In genomic region chr9:106881071-106881755, GRCm38 (mm10) we compare ENCODE assay signal across 18 mouse cellular contexts. TPM values are rescaled to one million over a fixed set of nuclear protein-coding genes. Genes with fewer than 3 reads are reported as not detected.
DNase-seq lines count a peak whose midpoint lies in the region; ATAC-seq and TF ChIP-seq lines count a peak whose summit lies in the region.
"Had no signal": no experiment of that assay in that cellular context is flagged by ENCODE, and none has a peak within 500 bp of the region (broad histone marks: within the 10 kb centered on the region; RNA-seq: fewer than 3 reads in every experiment).

No protein-coding gene starts in this region.

- no peak overlapping the region for H3K27ac ChIP-seq in hindbrain, embryonic 13.5 days
- H3K27ac ChIP-seq in hindbrain, embryonic 11.5 days (ENCODE audit: low read depth, low read length), result no peak overlapping the region
- no peak overlapping the region for H3K27ac ChIP-seq in lung, postnatal 0 days (ENCODE audit: low read length)
- peak overlapping the region; percentile 69 for H3K27ac ChIP-seq in embryonic facial prominence, embryonic 13.5 days
- H3K27ac ChIP-seq: heart, adult 2 months; liver, embryonic 14.5 days had no signal

- H3K4me3 ChIP-seq in hindbrain, embryonic 13.5 days, result no peak overlapping the region
- no peak overlapping the region for H3K4me3 ChIP-seq in hindbrain, embryonic 11.5 days (ENCODE audit: low read depth, low read length)
- H3K4me3 ChIP-seq in lung, postnatal 0 days (ENCODE audit: low read depth, low read length), result no peak overlapping the region
- H3K4me3 ChIP-seq in embryonic facial prominence, embryonic 13.5 days, result no peak overlapping the region
- H3K4me3 ChIP-seq: heart, adult 2 months had no signal

- DNase-seq in hindbrain, embryonic 11.5 days (ENCODE audit: low spot score), result no peak
- DNase-seq in lung, postnatal 0 days (ENCODE audit: low spot score), result no peak
- DNase-seq in lung, postnatal 36 days, result no peak
- DNase-seq in adipocyte (ENCODE audit: low spot score), result peak; percentile 33
- no peak for DNase-seq in layer of hippocampus, postnatal 14 days (ENCODE audit: low spot score in 2 of 2)
- DNase-seq: cerebellum, adult 9-11 months; gastrocnemius, postnatal 10 days; heart, adult 2 months; heart, postnatal 10 days; kidney, adult 2 months; kidney, postnatal 14 days; layer of hippocampus, adult 9-11 months; lung, postnatal 14 days; thymus, postnatal 4 days had no signal

- H3K27me3 ChIP-seq in hindbrain, embryonic 13.5 days, result no peaks in the 10 kb centered on the region
- H3K27me3 ChIP-seq in hindbrain, embryonic 11.5 days (ENCODE audit: control insufficient read depth, insufficient read depth, low read length), result no peaks in the 10 kb centered on the region
- no peaks in the 10 kb centered on the region for H3K27me3 ChIP-seq in lung, postnatal 0 days (replicated peaks; ENCODE audit: insufficient read depth, low read length)
- no peaks in the 10 kb centered on the region for H3K27me3 ChIP-seq in embryonic facial prominence, embryonic 13.5 days

- peaks cover 55% of the 10 kb centered on the region for H3K4me1 ChIP-seq in hindbrain, embryonic 13.5 days (replicated peaks)
- peaks cover 15% of the 10 kb centered on the region for H3K4me1 ChIP-seq in hindbrain, embryonic 11.5 days (replicated peaks; ENCODE audit: control insufficient read depth, insufficient read depth, low read length)
- H3K4me1 ChIP-seq in lung, postnatal 0 days (ENCODE audit: insufficient read depth, low read depth, low read length), result peaks cover 24% of the 10 kb centered on the region
- peaks cover 43% of the 10 kb centered on the region for H3K4me1 ChIP-seq in embryonic facial prominence, embryonic 13.5 days

- H3K4me2 ChIP-seq in hindbrain, embryonic 13.5 days, result no peak overlapping the region
- H3K4me2 ChIP-seq in hindbrain, embryonic 11.5 days (replicated peaks; ENCODE audit: low read depth, low read length), result no peak overlapping the region
- H3K4me2 ChIP-seq in lung, postnatal 0 days (replicated peaks; ENCODE audit: low read depth, low read length), result no peak overlapping the region
- H3K4me2 ChIP-seq in embryonic facial prominence, embryonic 13.5 days, result no peak overlapping the region

- TF ChIP-seq CTCF in lung, postnatal 0 days (IDR thresholded peaks at IDR 0.05), result peak; percentile 11; the same call in 1 of the 2 replicates

- peak overlapping the region; percentile 52; the same call in 1 of the 2 replicates for H3K9ac ChIP-seq in hindbrain, embryonic 13.5 days
- no peak overlapping the region for H3K9ac ChIP-seq in hindbrain, embryonic 11.5 days (ENCODE audit: low read depth, low read length)
- H3K9ac ChIP-seq in lung, postnatal 0 days (replicated peaks; ENCODE audit: low read depth), result no peak overlapping the region
- peak overlapping the region; percentile 44 for H3K9ac ChIP-seq in embryonic facial prominence, embryonic 13.5 days
- H3K9ac ChIP-seq: liver, embryonic 14.5 days had no signal

- 65% methylated on average over 4 of the region's 4 CpGs for WGBS in hindbrain, embryonic 13.5 days
- WGBS in hindbrain, embryonic 11.5 days, result 68% methylated on average over 4 of the region's 4 CpGs
- 62% methylated on average over 4 of the region's 4 CpGs for WGBS in lung, postnatal 0 days
- 60% methylated on average over 4 of the region's 4 CpGs for WGBS in embryonic facial prominence, embryonic 13.5 days

- TF ChIP-seq EP300 in lung, postnatal 0 days (IDR thresholded peaks at IDR 0.05), result no peak

- no peaks in the 10 kb centered on the region for H3K9me3 ChIP-seq in hindbrain, embryonic 13.5 days
- no peaks in the 10 kb centered on the region for H3K9me3 ChIP-seq in hindbrain, embryonic 11.5 days (ENCODE audit: control insufficient read depth, low read length)
- H3K9me3 ChIP-seq in lung, postnatal 0 days (ENCODE audit: low read length), result no peaks in the 10 kb centered on the region
- no peaks in the 10 kb centered on the region for H3K9me3 ChIP-seq in embryonic facial prominence, embryonic 13.5 days

- ATAC-seq in hindbrain, embryonic 13.5 days (ENCODE audit: low FRiP score), result no peak
- ATAC-seq in hindbrain, embryonic 11.5 days (ENCODE audit: low FRiP score), result no peak
- ATAC-seq in lung, postnatal 0 days, result no peak
- ATAC-seq in embryonic facial prominence, embryonic 13.5 days (ENCODE audit: insufficient number of reproducible peaks, insufficient read depth, low FRiP score, low TSS enrichment, low read depth), result no peak
- ATAC-seq: hindbrain, embryonic 16.5 days had no signal

- H3K36me3 ChIP-seq in hindbrain, embryonic 13.5 days, result peaks cover 78% of the 10 kb centered on the region
- peaks cover 5% of the 10 kb centered on the region; the same call in 1 of the 2 replicates for H3K36me3 ChIP-seq in hindbrain, embryonic 11.5 days (ENCODE audit: control insufficient read depth, insufficient read depth, low read length)
- H3K36me3 ChIP-seq in lung, postnatal 0 days (ENCODE audit: insufficient read depth, low read length), result peaks cover 6% of the 10 kb centered on the region
- peaks cover 78% of the 10 kb centered on the region for H3K36me3 ChIP-seq in embryonic facial prominence, embryonic 13.5 days

RNA-seq across cellular contexts. Expression of gene Rbm15b, which starts 6.0 kb away (rescaled TPM):
- 14.2 and 16.5 TPM in 2 replicates for polyA plus RNA-seq in hindbrain, embryonic 13.5 days (2015; fragmentation: Nextera tagmentation; extraction: Ambion mirVana)
- polyA plus RNA-seq in hindbrain, embryonic 11.5 days (2014; fragmentation: Nextera tagmentation; extraction: Ambion mirVana), result 24.0 and 24.5 TPM in 2 replicates
- polyA plus RNA-seq in lung, postnatal 0 days (2015; fragmentation: Nextera tagmentation; extraction: Ambion mirVana), result 4.5 and 5.2 TPM in 2 replicates
- 10.5 and 13.4 TPM in 2 replicates for polyA plus RNA-seq in embryonic facial prominence, embryonic 13.5 days (2015; fragmentation: Nextera tagmentation; extraction: Ambion mirVana)
- total RNA-seq in layer of hippocampus, postnatal 14 days (2021), result 10 to 100 TPM; 48.2 to 51.2 TPM

RNA-seq across cellular contexts. Expression of gene Manf, which starts 10.6 kb away (rescaled TPM):
- 174 and 190 TPM in 2 replicates for polyA plus RNA-seq in hindbrain, embryonic 13.5 days (2015; fragmentation: Nextera tagmentation; extraction: Ambion mirVana)
- 305 and 309 TPM in 2 replicates for polyA plus RNA-seq in hindbrain, embryonic 11.5 days (2014; fragmentation: Nextera tagmentation; extraction: Ambion mirVana)
- 171 and 218 TPM in 2 replicates for polyA plus RNA-seq in lung, postnatal 0 days (2015; fragmentation: Nextera tagmentation; extraction: Ambion mirVana)
- 242 and 297 TPM in 2 replicates for polyA plus RNA-seq in embryonic facial prominence, embryonic 13.5 days (2015; fragmentation: Nextera tagmentation; extraction: Ambion mirVana)
- 100 to 1,000 TPM; 130 to 156 TPM for total RNA-seq in layer of hippocampus, postnatal 14 days (2021)

RNA-seq across cellular contexts. Expression of gene Dcaf1, which starts 59.5 kb away (rescaled TPM):
- 19.7 and 21.8 TPM in 2 replicates for polyA plus RNA-seq in hindbrain, embryonic 13.5 days (2015; fragmentation: Nextera tagmentation; extraction: Ambion mirVana)
- polyA plus RNA-seq in hindbrain, embryonic 11.5 days (2014; fragmentation: Nextera tagmentation; extraction: Ambion mirVana), result 30.4 and 32.1 TPM in 2 replicates
- polyA plus RNA-seq in lung, postnatal 0 days (2015; fragmentation: Nextera tagmentation; extraction: Ambion mirVana), result 5.9 and 7.2 TPM in 2 replicates
- 21.5 and 26.7 TPM in 2 replicates for polyA plus RNA-seq in embryonic facial prominence, embryonic 13.5 days (2015; fragmentation: Nextera tagmentation; extraction: Ambion mirVana)
- total RNA-seq in layer of hippocampus, postnatal 14 days (2021), result 10 to 100 TPM; 20.8 to 27.4 TPM

Comparison
In these comparisons a context has a peak if more than half of its experiments do, and no peak if none do; other contexts are left out.
1. H3K9ac ChIP-seq: peak in hindbrain, embryonic 13.5 days (single experiment) and embryonic facial prominence, embryonic 13.5 days (single experiment); none in hindbrain, embryonic 11.5 days (single experiment) and lung, postnatal 0 days (single experiment).